Mouse (Mus musculus): Measurements from ENCODE around the gene Ankrd27. TPM values are rescaled to one million over a fixed set of nuclear protein-coding genes. Genes with fewer than 3 reads are reported as not detected.

Gene Ankrd27
- polyA plus RNA-seq (2016; fragmentation: Nextera tagmentation; extraction: Ambion mirVana): 40.1 and 47.5 TPM in 2 replicates

GRCm38 (mm10) chr7:35586055-35586905 is at the start of gene Ankrd27:
Gene Ankrd27, plus strand, starts transcription at chr7:35586244.
- Histone ChIP-seq H3K9me3 (replicated peaks) (no peaks in the 10 kb centered on the region), H3K4me1 (peaks cover 47% of the 10 kb centered on the region), H3K36me3 (no peaks in the 10 kb centered on the region; the same call in 1 of the 2 replicates), H3K27me3 (ENCODE audit: low read depth, poor library complexity, severe bottlenecking) (peaks cover 33% of the 10 kb centered on the region), H3K27ac (peak within 1 kb of the TSS; percentile 89), H3K4me3 (peak within 1 kb of the TSS; percentile 81)
- WGBS: under 1% methylated on average over 49 of the region's 49 CpGs
- DNase-seq (ENCODE audit: low spot score): peak; percentile 90

- no peak within 1 kb of the TSS for H3K4me3 ChIP-seq
- 92% methylated on average over 17 of the region's 17 CpGs for WGBS
- H3K27ac ChIP-seq: no peak within 1 kb of the TSS
- no peaks in the 10 kb centered on the region for H3K27me3 ChIP-seq (ENCODE audit: low read depth, poor library complexity, severe bottlenecking)
- H3K4me1 ChIP-seq: no peaks in the 10 kb centered on the region
- no peak for DNase-seq (ENCODE audit: low spot score)
- no peaks in the 10 kb centered on the region for H3K36me3 ChIP-seq
- no peaks in the 10 kb centered on the region for H3K9me3 ChIP-seq (replicated peaks)
Observed at GRCm38 (mm10) chr7:35537562-35537961, 48.5 kb upstream of the Ankrd27 start, which contains the start of gene Tdrd12. Gene Tdrd12, minus strand, starts transcription at chr7:35537745.

GRCm38 (mm10) chr7:35545881-35546280 is 40.2 kb upstream of the Ankrd27 start:
- H3K27ac ChIP-seq: no peak overlapping the region
- no peak overlapping the region for H3K4me3 ChIP-seq
- no peaks in the 10 kb centered on the region for H3K4me1 ChIP-seq
- H3K36me3 ChIP-seq: peaks cover 34% of the 10 kb centered on the region
- H3K27me3 ChIP-seq (ENCODE audit: low read depth, poor library complexity, severe bottlenecking): no peaks in the 10 kb centered on the region
- 38% methylated on average over 4 of the region's 4 CpGs for WGBS
- peak; percentile 60 for DNase-seq (ENCODE audit: low spot score)
- H3K9me3 ChIP-seq (replicated peaks): no peaks in the 10 kb centered on the region

GRCm38 (mm10) chr7:35553751-35554604 is 32.1 kb upstream of the Ankrd27 start:
- peak overlapping the region; percentile 72 for H3K4me3 ChIP-seq
- no peak for DNase-seq (ENCODE audit: low spot score)

GRCm38 (mm10) chr7:35554605-35555175 is 31.4 kb upstream of the Ankrd27 start:
- 11% methylated on average over 28 of the region's 28 CpGs for WGBS
- peak; percentile 51 for DNase-seq (ENCODE audit: low spot score)
- Histone ChIP-seq H3K4me1 (peaks cover 18% of the 10 kb centered on the region), H3K27ac (peak overlapping the region; percentile 96), H3K27me3 (ENCODE audit: low read depth, poor library complexity, severe bottlenecking) (no peaks in the 10 kb centered on the region), H3K4me3 (peak overlapping the region; percentile 72), H3K36me3 (peaks cover 18% of the 10 kb centered on the region), H3K9me3 (replicated peaks) (no peaks in the 10 kb centered on the region)

More at GRCm38 (mm10) chr7:35553751-35554604, 32.1 kb upstream of the Ankrd27 start:
- 63% methylated on average over 10 of the region's 10 CpGs for WGBS
- H3K36me3 ChIP-seq: peaks cover 25% of the 10 kb centered on the region
- no peaks in the 10 kb centered on the region for H3K27me3 ChIP-seq (ENCODE audit: low read depth, poor library complexity, severe bottlenecking)
- no peak overlapping the region for H3K27ac ChIP-seq
- H3K4me1 ChIP-seq: peaks cover 18% of the 10 kb centered on the region
- H3K9me3 ChIP-seq (replicated peaks): no peaks in the 10 kb centered on the region

- H3K9me3 ChIP-seq (replicated peaks): no peaks in the 10 kb centered on the region
- no peaks in the 10 kb centered on the region for H3K27me3 ChIP-seq (ENCODE audit: low read depth, poor library complexity, severe bottlenecking)
- H3K4me1 ChIP-seq: peaks cover 18% of the 10 kb centered on the region
- WGBS: under 1% methylated on average over 93 of the region's 93 CpGs
- H3K4me3 ChIP-seq: peak overlapping the region; percentile 72
- peak overlapping the region; percentile 96 for H3K27ac ChIP-seq
- DNase-seq (ENCODE audit: low spot score): peak; percentile 94
- H3K36me3 ChIP-seq: peaks cover 9% of the 10 kb centered on the region
Observed at GRCm38 (mm10) chr7:35555224-35556204, 30.5 kb upstream of the Ankrd27 start.

GRCm38 (mm10) chr7:35556205-35556603 is 29.8 kb upstream of the Ankrd27 start, which contains the start of gene Nudt19:
Gene Nudt19, minus strand, starts transcription at chr7:35556304.
- WGBS: 68% methylated on average over 4 of the region's 4 CpGs
- peak within 1 kb of the TSS; percentile 96 for H3K27ac ChIP-seq
- DNase-seq (ENCODE audit: low spot score): no peak
- H3K9me3 ChIP-seq (replicated peaks): no peaks in the 10 kb centered on the region
- H3K4me1 ChIP-seq: peaks cover 18% of the 10 kb centered on the region
- peak within 1 kb of the TSS; percentile 72 for H3K4me3 ChIP-seq
- peaks cover 3% of the 10 kb centered on the region for H3K36me3 ChIP-seq
- no peaks in the 10 kb centered on the region for H3K27me3 ChIP-seq (ENCODE audit: low read depth, poor library complexity, severe bottlenecking)

- no peak for DNase-seq (ENCODE audit: low spot score)
- Histone ChIP-seq H3K4me1 (peaks cover 18% of the 10 kb centered on the region), H3K9me3 (replicated peaks) (no peaks in the 10 kb centered on the region), H3K4me3 (no peak overlapping the region), H3K27me3 (ENCODE audit: low read depth, poor library complexity, severe bottlenecking) (no peaks in the 10 kb centered on the region), H3K27ac (no peak overlapping the region), H3K36me3 (no peaks in the 10 kb centered on the region)
- WGBS: 92% methylated on average over 5 of the region's 5 CpGs
Observed at GRCm38 (mm10) chr7:35556905-35557304, 29.1 kb upstream of the Ankrd27 start.

- no peak for DNase-seq (ENCODE audit: low spot score)
- no peak overlapping the region for H3K4me3 ChIP-seq
- H3K36me3 ChIP-seq: no peaks in the 10 kb centered on the region
- no peak overlapping the region for H3K27ac ChIP-seq
- no peaks in the 10 kb centered on the region for H3K9me3 ChIP-seq (replicated peaks)
- WGBS: 79% methylated on average over 3 of the region's 3 CpGs
- H3K27me3 ChIP-seq (ENCODE audit: low read depth, poor library complexity, severe bottlenecking): no peaks in the 10 kb centered on the region
- H3K4me1 ChIP-seq: peaks cover 18% of the 10 kb centered on the region
Observed at GRCm38 (mm10) chr7:35557577-35557976, 28.5 kb upstream of the Ankrd27 start.

- H3K9me3 ChIP-seq (replicated peaks): no peaks in the 10 kb centered on the region
- H3K4me1 ChIP-seq: peaks cover 18% of the 10 kb centered on the region
- 47% methylated on average over 2 of the region's 2 CpGs for WGBS
- no peak overlapping the region for H3K4me3 ChIP-seq
- H3K27ac ChIP-seq: no peak overlapping the region
- DNase-seq (ENCODE audit: low spot score): no peak
- H3K36me3 ChIP-seq: no peaks in the 10 kb centered on the region
- H3K27me3 ChIP-seq (ENCODE audit: low read depth, poor library complexity, severe bottlenecking): no peaks in the 10 kb centered on the region
Observed at GRCm38 (mm10) chr7:35558681-35559080, 27.4 kb upstream of the Ankrd27 start.

- 96% methylated on average over 3 of the region's 3 CpGs for WGBS
Observed at GRCm38 (mm10) chr7:35559838-35560237, 26.2 kb upstream of the Ankrd27 start.

More at GRCm38 (mm10) chr7:35559838-35560237, 26.2 kb upstream of the Ankrd27 start:
- Histone ChIP-seq H3K4me3 (no peak overlapping the region), H3K9me3 (replicated peaks) (no peaks in the 10 kb centered on the region), H3K27me3 (ENCODE audit: low read depth, poor library complexity, severe bottlenecking) (no peaks in the 10 kb centered on the region), H3K27ac (no peak overlapping the region), H3K4me1 (peaks cover 11% of the 10 kb centered on the region), H3K36me3 (no peaks in the 10 kb centered on the region)
- DNase-seq (ENCODE audit: low spot score): no peak

All from limb, embryonic 10.5 days (tissue).